Mouse (Mus musculus): ENCODE results near the gene Cpox. TPM values are rescaled to one million over a fixed set of nuclear protein-coding genes. Genes with fewer than 3 reads are reported as not detected.

Gene Cpox
- polyA plus RNA-seq, 1 experiment from 2014 or later, result 26.9 TPM

GRCm38 (mm10) chr16:58740751-58741150 lies 70.7 kb downstream of the Cpox start:
- no peaks in the 10 kb centered on the region for H3K27me3 ChIP-seq (replicated peaks; ENCODE audit: low read depth, poor library complexity, severe bottlenecking)
- H3K4me1 ChIP-seq, result no peaks in the 10 kb centered on the region
- no peak for DNase-seq (ENCODE audit: low spot score)
- no peaks in the 10 kb centered on the region for H3K36me3 ChIP-seq (replicated peaks)
- H3K4me3 ChIP-seq, result no peak overlapping the region
- no peak overlapping the region for H3K27ac ChIP-seq (replicated peaks)
- 95% methylated on average over 5 of the region's 5 CpGs for WGBS
- no peaks in the 10 kb centered on the region for H3K9me3 ChIP-seq

DNA sequence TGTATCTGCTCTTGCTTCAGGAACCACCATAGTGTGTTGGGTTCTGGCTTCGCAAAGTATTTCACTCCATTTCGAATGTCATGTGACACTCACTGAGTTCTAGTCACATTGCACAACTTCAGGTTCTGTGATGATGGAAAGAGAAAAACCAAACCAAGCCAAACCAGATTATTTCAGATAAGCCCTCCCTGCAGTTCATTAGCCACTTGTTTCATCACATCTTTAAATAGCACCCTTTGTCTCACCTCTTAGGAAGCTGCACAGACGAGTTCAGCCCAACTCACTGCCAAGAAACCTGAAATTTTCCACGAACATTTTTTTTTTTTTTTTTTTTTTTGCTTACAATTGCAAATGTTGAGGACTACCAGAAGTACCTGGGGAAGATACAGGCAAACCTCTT lies 76.6 kb downstream of the Cpox start:
- no peaks in the 10 kb centered on the region for H3K27me3 ChIP-seq (replicated peaks; ENCODE audit: low read depth, poor library complexity, severe bottlenecking)
- H3K9me3 ChIP-seq, result no peaks in the 10 kb centered on the region
- WGBS, result 75% methylated on average over 4 of the region's 4 CpGs
- H3K27ac ChIP-seq (replicated peaks), result no peak overlapping the region
- H3K36me3 ChIP-seq (replicated peaks), result no peaks in the 10 kb centered on the region
- no peak for DNase-seq (ENCODE audit: low spot score)
- no peak overlapping the region for H3K4me3 ChIP-seq
- H3K4me1 ChIP-seq, result no peaks in the 10 kb centered on the region

GRCm38 (mm10) chr16:58751314-58751713 lies 81.2 kb downstream of the Cpox start:
- H3K4me1 ChIP-seq, result no peaks in the 10 kb centered on the region
- H3K27me3 ChIP-seq (replicated peaks; ENCODE audit: low read depth, poor library complexity, severe bottlenecking), result no peaks in the 10 kb centered on the region
- H3K36me3 ChIP-seq (replicated peaks), result no peaks in the 10 kb centered on the region
- 45% methylated on average over 1 of the region's 1 CpGs for WGBS
- no peak overlapping the region for H3K4me3 ChIP-seq
- H3K27ac ChIP-seq (replicated peaks), result no peak overlapping the region
- no peaks in the 10 kb centered on the region for H3K9me3 ChIP-seq
- no peak for DNase-seq (ENCODE audit: low spot score)

- Histone ChIP-seq H3K27ac (replicated peaks) (no peak overlapping the region), H3K4me3 (no peak overlapping the region), H3K36me3 (replicated peaks) (no peaks in the 10 kb centered on the region), H3K4me1 (no peaks in the 10 kb centered on the region), H3K9me3 (no peaks in the 10 kb centered on the region), H3K27me3 (replicated peaks; ENCODE audit: low read depth, poor library complexity, severe bottlenecking) (no peaks in the 10 kb centered on the region)
- no peak for DNase-seq (ENCODE audit: low spot score)
Observed at GRCm38 (mm10) chr16:58756191-58756590, 86.1 kb downstream of the Cpox start.

DNA sequence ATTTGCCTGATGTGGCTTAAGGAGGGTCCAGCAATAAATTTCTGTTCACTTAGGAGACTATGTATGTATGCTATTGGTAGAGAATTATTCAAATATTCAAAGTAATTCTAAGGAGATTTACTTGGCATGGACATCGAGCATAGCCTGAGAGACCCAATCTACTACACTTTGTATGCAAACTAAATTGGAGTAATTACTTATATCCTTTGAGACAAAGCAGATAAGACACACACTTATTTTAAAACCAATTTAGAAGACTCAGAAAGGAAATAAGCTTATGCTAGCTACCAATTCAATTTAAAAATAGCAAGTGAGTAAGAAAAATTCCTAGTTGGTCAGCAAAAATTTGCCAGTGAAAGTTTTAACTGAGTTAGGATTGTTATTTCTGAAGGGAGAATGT lies 93.0 kb downstream of the Cpox start, which contains the start of gene Olfr172:
Olfr172 (minus strand) TSS at position 101 of the 400 bp plus-strand sequence.
- Histone ChIP-seq H3K4me3 (no peak within 1 kb of the TSS), H3K27ac (replicated peaks) (no peak within 1 kb of the TSS), H3K27me3 (replicated peaks; ENCODE audit: low read depth, poor library complexity, severe bottlenecking) (no peaks in the 10 kb centered on the region), H3K4me1 (no peaks in the 10 kb centered on the region), H3K36me3 (replicated peaks) (no peaks in the 10 kb centered on the region), H3K9me3 (no peaks in the 10 kb centered on the region)
- no peak for DNase-seq (ENCODE audit: low spot score)
- 89% methylated on average over 1 of the region's 1 CpGs for WGBS

Small RNA genes lying within 50 kb of the gene (microRNA-seq; reads per million reads assigned to microRNA genes)
- gene Gm27564, result not detected

Other genes starting within 250 kb of the Cpox start
- 10.3 and 11.9 TPM in 2 replicates for gene St3gal6, start 146.0 kb upstream of the Cpox start, polyA plus RNA-seq (2016; fragmentation: Nextera tagmentation; extraction: Ambion mirVana)
- gene Gm813, start 53.3 kb upstream of the Cpox start, polyA plus RNA-seq (2016; fragmentation: Nextera tagmentation; extraction: Ambion mirVana), result not detected in 2 replicates
- gene E330017A01Rik, start 31.6 kb upstream of the Cpox start, polyA plus RNA-seq (2016; fragmentation: Nextera tagmentation; extraction: Ambion mirVana), result not detected in 2 replicates
- not detected in 2 replicates for gene Gpr15, start 48.8 kb downstream of the Cpox start, polyA plus RNA-seq (2016; fragmentation: Nextera tagmentation; extraction: Ambion mirVana)
- 101 and 105 TPM in 2 replicates for gene Cldnd1, start 57.6 kb downstream of the Cpox start, polyA plus RNA-seq (2016; fragmentation: Nextera tagmentation; extraction: Ambion mirVana)
- gene Olfr172, start 92.9 kb downstream of the Cpox start, polyA plus RNA-seq (2016; fragmentation: Nextera tagmentation; extraction: Ambion mirVana), result not detected in 2 replicates
- not detected in 2 replicates for gene Olfr173, start 130.0 kb downstream of the Cpox start, polyA plus RNA-seq (2016; fragmentation: Nextera tagmentation; extraction: Ambion mirVana)
- gene Olfr175-ps1, start 156.5 kb downstream of the Cpox start, polyA plus RNA-seq (2016; fragmentation: Nextera tagmentation; extraction: Ambion mirVana), result not detected in 2 replicates
- not detected in 2 replicates for gene Olfr177, start 204.5 kb downstream of the Cpox start, polyA plus RNA-seq (2016; fragmentation: Nextera tagmentation; extraction: Ambion mirVana)
- gene Olfr178, start 221.8 kb downstream of the Cpox start, polyA plus RNA-seq (2016; fragmentation: Nextera tagmentation; extraction: Ambion mirVana), result not detected in 2 replicates

Data from embryonic facial prominence, embryonic 10.5 days (tissue).